Mouse (Mus musculus): ENCODE data around the gene Egln3. TPM values are rescaled to one million over a fixed set of nuclear protein-coding genes. Genes with fewer than 3 reads are reported as not detected.

Egln3 gene
- polyA plus RNA-seq (2012; rRNA removed) = 8.3 and 8.9 TPM in 2 replicates

DNA sequence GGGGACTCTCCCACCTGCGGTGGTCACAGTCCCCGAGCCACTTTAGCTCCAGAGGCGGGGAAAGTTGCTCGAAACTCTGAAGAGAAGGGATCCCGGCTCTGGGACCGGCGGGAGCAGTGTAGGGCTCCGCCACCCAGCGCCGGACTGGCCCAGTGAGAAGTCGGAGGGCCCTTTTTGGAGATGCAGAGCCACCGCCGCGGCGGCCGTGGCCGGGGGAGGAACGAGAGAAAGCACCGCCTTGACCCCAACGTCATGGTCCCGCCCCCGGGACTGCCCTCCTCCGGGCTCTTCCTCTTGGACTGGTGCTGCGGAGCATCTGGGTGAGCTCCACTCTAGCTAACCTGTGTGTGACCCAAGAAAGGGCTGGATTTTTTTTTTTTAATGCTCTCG, at the start of gene Egln3:
Gene Egln3 (minus strand): TSS at position 205 of the 390 bp plus-strand sequence.
- no peak for DNase-seq (ENCODE audit: low read depth)

DNA sequence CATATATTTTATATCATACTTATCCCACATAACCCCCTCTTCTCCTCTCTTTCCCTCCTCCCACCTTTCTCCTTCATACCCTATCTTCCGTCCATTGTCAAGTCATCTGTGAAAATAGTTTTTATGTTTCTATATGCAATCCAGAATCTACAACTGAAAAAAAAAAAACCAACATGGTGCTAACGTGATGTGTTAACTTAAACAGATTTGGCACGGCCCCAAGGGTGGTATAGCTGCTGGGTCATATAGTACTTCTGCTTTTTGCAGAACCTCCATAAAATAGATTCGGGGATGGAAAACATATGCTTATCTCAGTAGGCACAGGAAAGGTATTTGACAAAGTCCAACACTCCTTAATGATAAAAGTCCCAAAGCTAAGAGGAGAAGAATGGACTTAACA, 49.8 kb upstream of the Egln3 start:
- no peak for DNase-seq (ENCODE audit: low read depth)

- DNase-seq (ENCODE audit: low read depth) = no peak
These were observed 48.3 kb upstream of the Egln3 start for GRCm38 (mm10) chr12:54251942-54252400.

- DNase-seq (ENCODE audit: low read depth) = no peak
These were observed 44.2 kb upstream of the Egln3 start for GRCm38 (mm10) chr12:54247835-54248234.

DNA sequence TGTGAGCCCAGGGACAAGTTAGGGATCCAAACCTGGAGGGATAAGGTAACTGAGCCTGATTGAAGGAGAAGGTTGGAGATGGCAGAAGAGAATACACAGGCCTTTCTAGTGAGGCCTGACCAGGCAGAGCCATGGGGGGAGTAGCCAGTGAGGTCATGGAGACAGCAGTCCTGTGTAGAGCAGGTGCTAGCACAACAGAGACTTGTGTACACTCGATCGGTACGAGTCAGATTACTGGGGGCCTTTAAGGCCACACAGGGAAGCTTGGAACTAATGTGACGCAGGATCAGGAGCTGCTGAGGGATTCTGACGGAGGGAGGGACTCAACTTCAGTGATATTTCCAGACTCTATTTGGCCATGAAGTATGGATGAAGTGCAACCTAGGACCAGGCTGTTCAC, 39.5 kb upstream of the Egln3 start:
- no peak for DNase-seq (ENCODE audit: low read depth)

- DNase-seq (ENCODE audit: low read depth) = no peak
These were observed 38.3 kb upstream of the Egln3 start for GRCm38 (mm10) chr12:54241976-54242375.

GRCm38 (mm10) chr12:54233794-54234193, 30.1 kb upstream of the Egln3 start:
- no peak for DNase-seq (ENCODE audit: low read depth)

DNA sequence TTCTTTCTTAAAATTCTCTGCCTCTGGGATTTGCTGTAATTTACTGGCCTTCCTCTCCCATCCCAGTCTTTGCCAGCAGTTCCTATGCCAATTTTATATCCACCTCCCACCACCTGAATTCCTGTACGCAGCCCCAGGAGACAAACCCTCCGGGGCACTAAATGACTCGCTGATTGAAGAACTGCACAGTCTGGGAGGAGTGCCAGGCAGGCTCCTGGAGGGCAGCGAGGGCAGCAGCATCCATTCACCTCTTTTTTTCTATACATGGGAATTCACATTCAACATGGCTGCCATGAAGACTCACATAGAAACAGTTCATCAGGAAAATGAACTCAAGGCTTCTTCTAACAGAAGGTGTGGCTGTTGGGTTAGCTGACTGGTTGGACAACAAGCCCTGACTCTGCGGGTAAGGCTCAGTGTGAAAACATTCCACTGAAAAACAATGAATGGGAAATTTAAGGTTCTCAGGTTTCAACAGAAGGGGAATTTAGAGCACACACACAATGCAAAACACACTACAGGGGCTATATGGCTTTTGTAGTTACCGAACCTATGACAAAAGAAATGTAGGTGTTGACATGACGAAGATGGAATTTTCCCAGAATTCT, 29.4 kb upstream of the Egln3 start:
- no peak for DNase-seq (ENCODE audit: low read depth)

- no peak for DNase-seq (ENCODE audit: low read depth)
These were observed 28.8 kb upstream of the Egln3 start for GRCm38 (mm10) chr12:54232456-54232855.

GRCm38 (mm10) chr12:54227551-54227950, 23.9 kb upstream of the Egln3 start:
- DNase-seq (ENCODE audit: low read depth) = no peak

DNA sequence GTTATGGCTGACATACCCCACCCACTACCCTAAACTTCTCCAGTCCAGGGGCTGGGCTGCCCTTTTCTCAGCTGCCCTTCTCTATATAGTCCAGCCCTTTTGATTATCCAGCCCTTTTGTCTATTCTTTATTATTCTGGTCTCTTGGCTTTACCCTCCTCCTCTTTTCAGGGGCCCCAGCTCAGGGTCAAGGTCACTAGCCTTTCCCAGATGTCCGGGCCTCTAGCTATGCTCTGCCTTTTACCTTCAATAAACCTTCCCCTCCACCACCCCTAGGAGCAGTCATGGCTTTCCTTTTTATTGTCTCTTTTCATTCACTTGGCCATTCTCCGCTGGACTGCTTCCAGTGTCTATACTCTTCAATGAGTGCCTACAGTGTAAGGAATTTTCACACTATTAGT, 22.7 kb upstream of the Egln3 start:
- DNase-seq (ENCODE audit: low read depth) = no peak

- no peak for DNase-seq (ENCODE audit: low read depth)
These were observed 21.9 kb upstream of the Egln3 start for GRCm38 (mm10) chr12:54225610-54226009.

DNA sequence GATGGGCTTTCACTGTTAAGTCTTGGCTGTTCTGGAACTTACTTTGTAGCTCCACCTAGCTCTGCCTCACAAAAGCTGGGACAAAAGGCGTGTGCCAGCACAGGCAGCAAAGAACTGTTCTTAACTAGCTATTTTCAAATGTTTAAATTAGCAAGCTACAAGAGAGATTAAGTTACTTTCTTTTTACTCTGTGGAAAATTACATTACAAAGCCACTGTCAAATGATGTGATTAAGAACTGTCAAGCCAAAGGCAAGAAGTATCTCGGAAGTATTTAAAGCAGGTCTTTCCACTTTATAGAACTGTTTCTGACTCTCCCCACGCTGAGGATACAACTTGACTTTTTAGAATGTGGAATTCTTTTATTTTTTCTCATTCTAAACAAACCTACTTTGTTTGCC, 21.4 kb upstream of the Egln3 start:
- DNase-seq (ENCODE audit: low read depth) = no peak

GRCm38 (mm10) chr12:54222036-54222760, 18.5 kb upstream of the Egln3 start:
- no peak for DNase-seq (ENCODE audit: low read depth)

DNA sequence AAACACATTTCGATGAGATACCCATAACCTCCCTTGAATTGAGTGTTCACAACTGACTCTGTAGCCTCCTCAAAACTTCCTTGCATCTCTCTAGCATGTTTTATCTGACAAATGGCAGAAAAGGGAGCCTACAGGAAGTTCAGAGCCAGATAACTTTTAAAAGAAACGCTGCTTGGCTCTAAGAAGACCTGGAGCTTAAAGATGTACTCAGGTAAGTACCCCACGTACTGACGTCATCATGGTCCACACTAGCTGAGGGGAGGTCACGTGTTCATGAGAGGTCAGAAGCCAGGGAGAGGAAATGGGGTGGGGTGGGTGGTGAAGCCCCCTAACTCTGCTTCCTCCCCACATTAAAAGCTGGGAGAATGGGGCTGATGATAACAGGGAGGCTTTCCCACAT, 13.0 kb upstream of the Egln3 start:
- DNase-seq (ENCODE audit: low read depth) = no peak

GRCm38 (mm10) chr12:54214426-54214825, 10.8 kb upstream of the Egln3 start:
- DNase-seq (ENCODE audit: low read depth) = no peak

DNA sequence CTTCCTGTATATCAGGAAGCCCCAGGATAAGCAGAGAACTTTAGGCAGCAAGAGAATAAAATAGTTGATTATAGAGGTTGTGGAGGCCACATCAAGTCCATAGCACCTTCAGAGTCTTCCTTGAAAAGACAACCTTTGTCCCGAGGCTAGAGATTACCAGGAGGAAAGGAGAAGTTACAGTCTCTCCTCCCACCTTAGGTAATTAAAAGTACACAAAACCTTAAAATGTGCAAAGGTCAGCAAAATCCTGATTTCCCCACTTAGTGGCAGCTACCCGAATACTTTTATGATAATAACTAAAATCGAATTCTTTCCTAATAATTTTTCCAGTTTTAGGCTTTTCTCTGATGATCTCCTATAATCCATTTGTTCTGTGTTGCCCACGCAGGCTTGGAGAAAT, 10.2 kb upstream of the Egln3 start:
- DNase-seq (ENCODE audit: low read depth) = no peak

DNA sequence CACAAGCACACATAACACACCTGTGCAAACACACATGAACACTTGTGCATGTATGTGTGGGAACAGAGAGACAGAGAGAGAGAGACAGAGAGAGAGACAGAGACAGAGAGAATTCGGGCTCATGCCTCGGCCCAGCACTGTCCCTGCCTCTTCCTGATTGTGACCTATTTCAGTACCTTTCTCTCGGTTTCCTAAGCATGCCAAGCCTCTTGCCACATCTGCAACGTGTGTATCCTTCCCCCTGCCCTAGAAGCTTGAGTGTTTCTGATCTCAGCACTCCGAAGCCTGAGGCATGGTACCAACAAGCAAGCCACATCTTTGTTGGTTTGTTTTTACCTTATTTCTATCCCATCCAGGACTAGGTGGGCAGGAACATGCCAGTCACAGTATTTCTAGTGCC, 9.6 kb upstream of the Egln3 start:
- no peak for DNase-seq (ENCODE audit: low read depth)

DNA sequence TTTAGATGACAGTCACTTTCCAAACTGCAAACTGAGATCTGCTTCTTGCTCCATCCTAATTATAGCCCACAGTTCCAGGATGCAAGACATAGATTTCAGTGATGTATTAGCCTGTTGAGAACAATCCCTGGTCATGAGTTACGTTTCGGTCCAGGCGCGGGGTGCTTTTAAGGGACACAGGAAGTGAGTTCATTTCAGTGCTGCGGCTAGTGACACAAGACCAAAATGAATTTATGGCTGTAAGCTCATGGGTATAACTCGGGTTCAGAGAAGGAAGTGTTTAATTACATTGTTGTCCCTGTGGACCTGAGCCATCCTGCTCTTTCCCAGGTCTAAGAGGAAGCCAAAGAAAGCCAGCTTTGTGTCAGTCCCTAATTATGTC, 5.5 kb upstream of the Egln3 start:
- DNase-seq (ENCODE audit: low read depth) = no peak

GRCm38 (mm10) chr12:54208433-54209181, 4.9 kb upstream of the Egln3 start:
- no peak for DNase-seq (ENCODE audit: low read depth)

DNA sequence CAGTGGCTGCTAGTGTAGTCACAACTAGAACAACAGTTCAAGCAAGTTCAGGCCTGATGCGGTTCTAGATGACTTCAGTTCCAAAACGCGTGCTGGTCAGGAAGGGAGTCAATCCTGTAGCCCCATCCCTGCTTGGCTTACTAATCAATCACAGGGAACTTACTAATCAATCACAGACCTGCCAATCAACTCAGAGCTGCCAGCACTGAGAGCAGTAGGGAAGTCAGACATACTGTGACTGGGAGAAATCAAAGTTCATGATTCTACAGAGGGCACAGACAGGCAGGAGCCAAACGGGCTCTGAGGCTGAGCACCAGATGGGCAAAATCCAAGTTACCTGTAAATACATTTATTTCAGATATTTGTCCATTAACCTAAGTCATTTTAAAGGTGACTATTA, 2.1 kb upstream of the Egln3 start:
- no peak for DNase-seq (ENCODE audit: low read depth)

GRCm38 (mm10) chr12:54205195-54205594, 1.5 kb upstream of the Egln3 start:
- no peak for DNase-seq (ENCODE audit: low read depth)
